Mouse (Mus musculus) liver, adult 2 months (tissue): ENCODE measurements at regions not wholly inside any gene's neighbourhood (a gene's known extent, or its start where the extent isn't known, plus 50 kb on each side); places are given as distances from the start of the nearest gene placed in this dataset.

Experiments used
- DNase-seq: peaks from one replicate; pipeline ENCODE4 v3.0.0-alpha.2; 2011; ENCODE audit warnings: low read depth, low spot score; ENCODE audit errors: extremely low read depth
- H3K27ac ChIP-seq: fragments of 200-500 bp; replicated peaks from 2 replicates; pipeline ENCODE4 v1.5.1; 2012; ENCODE audit warnings: low read depth, mild to moderate bottlenecking, control low read depth, inconsistent platforms, low read length; ENCODE audit not compliant: insufficient read depth
- H3K27me3 ChIP-seq: fragments of 200-500 bp; 2 replicates; pipeline ENCODE4 v1.6.1; 2012; ENCODE audit warnings: mild to moderate bottlenecking, moderate library complexity, low read length, inconsistent platforms; ENCODE audit not compliant: control insufficient read depth, insufficient read depth
- H3K36me3 ChIP-seq: fragments of 200-500 bp; 2 replicates; pipeline ENCODE4 v1.6.1; 2012; ENCODE audit warnings: low read length, inconsistent platforms; ENCODE audit not compliant: control insufficient read depth, insufficient read depth
- H3K4me1 ChIP-seq: fragments of 200-500 bp; 2 replicates; pipeline ENCODE4 v1.6.1; 2011; ENCODE audit warnings: low read length; ENCODE audit not compliant: control insufficient read depth, insufficient read depth
- H3K4me3 ChIP-seq: fragments of 200-500 bp; 2 replicates; pipeline ENCODE4 v1.5.1; 2011; ENCODE audit warnings: low read depth, mild to moderate bottlenecking, control low read depth, low read length, moderate library complexity; ENCODE audit not compliant: insufficient read depth
- H3K79me2 ChIP-seq: fragments of 200-500 bp; 2 replicates; pipeline ENCODE4 v1.6.1; 2012; ENCODE audit warnings: inconsistent platforms, mild to moderate bottlenecking, low read length, moderate library complexity; ENCODE audit not compliant: control insufficient read depth, insufficient read depth
- H3K9ac ChIP-seq: fragments of 200-500 bp; 2 replicates; pipeline ENCODE4 v1.6.1; 2012; ENCODE audit warnings: low read depth, mild to moderate bottlenecking, control low read depth, inconsistent platforms, low read length
- CTCF ChIP-seq: fragments of 200-500 bp; IDR thresholded peaks from 2 replicates; pipeline ENCODE4 v1.5.1; 2011; ENCODE audit warnings: low read depth, low read length, control low read depth
- POLR2A ChIP-seq: fragments of 200-500 bp; IDR thresholded peaks from 2 replicates; pipeline ENCODE4 v1.6.1; 2011; ENCODE audit warnings: low read length, control low read depth; ENCODE audit not compliant: insufficient read depth; ENCODE audit errors: extremely low read depth
- WGBS: fragments of 180-500 bp; shearing (Covaris S2); methylation state at CpG from one replicate; pipeline ENCODE4 v1.1.7; 2018; 5-methylcytosine and 5-hydroxymethylcytosine counted together

DNA sequence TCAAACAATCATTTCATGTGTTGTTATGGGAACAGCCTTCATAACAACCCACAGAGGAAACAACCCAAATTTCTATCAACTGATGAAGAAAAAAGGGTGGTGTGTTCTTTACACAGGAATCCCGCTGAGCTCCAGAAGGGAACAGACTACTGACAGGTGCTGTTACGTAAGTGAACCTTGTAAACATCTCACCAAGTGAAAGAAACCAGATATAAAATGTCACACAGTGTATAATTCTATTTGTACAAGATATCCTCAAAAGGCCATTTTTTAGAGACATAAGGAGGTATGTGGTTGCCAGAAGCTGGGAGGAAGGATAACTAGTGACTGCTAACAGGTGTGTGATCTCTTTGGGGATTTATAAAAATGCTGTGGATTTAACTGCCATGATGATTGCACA, 119.9 kb downstream of the Plod2 start:
- H3K36me3 ChIP-seq = no peaks in the 10 kb centered on the region
- no peak overlapping the region for H3K4me3 ChIP-seq
- no peak overlapping the region for H3K9ac ChIP-seq
- H3K4me1 ChIP-seq = no peaks in the 10 kb centered on the region
- no peaks in the 10 kb centered on the region for H3K27me3 ChIP-seq
- no peak for DNase-seq
- TF ChIP-seq POLR2A (no peak), CTCF (no peak)
- H3K27ac ChIP-seq = no peak overlapping the region
- WGBS = 60% methylated on average over 2 of the region's 2 CpGs
- H3K79me2 ChIP-seq = no peaks in the 10 kb centered on the region

DNA sequence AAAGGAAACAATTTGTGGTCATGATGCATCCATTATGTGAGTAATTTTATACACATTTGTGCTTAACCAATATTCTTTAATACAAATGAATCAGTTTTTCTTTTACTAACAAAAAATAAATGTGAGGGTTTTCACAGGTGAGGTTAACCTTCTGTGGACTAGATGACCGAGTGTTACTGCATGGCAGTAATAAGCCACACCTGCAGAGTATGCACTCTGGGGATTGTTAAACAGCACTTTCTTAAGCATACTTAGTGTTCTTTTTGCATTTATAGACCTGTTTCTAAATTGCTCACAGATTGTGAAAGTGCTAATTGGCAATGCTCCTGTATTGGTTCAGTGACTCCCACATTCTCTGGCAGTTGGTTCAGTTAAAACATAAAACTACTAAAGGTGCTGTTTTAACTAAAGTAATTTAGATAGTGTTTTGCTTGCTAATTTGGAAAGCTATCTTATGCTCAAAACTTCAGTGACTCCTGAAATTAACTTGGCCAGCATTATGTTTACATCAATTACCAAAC, 125.4 kb downstream of the Plod2 start:
- H3K4me1 ChIP-seq = no peaks in the 10 kb centered on the region; the same call in 1 of the 2 replicates
- no peak for TF ChIP-seq POLR2A
- no peak for TF ChIP-seq CTCF
- no peak overlapping the region for H3K9ac ChIP-seq
- no peaks in the 10 kb centered on the region for H3K36me3 ChIP-seq
- WGBS = 71% methylated on average over 1 of the region's 1 CpGs
- no peak for DNase-seq
- H3K27me3 ChIP-seq = no peaks in the 10 kb centered on the region
- no peaks in the 10 kb centered on the region for H3K79me2 ChIP-seq
- H3K4me3 ChIP-seq = no peak overlapping the region
- no peak overlapping the region for H3K27ac ChIP-seq

- no peak overlapping the region for H3K9ac ChIP-seq
- WGBS = 69% methylated on average over 3 of the region's 3 CpGs
- H3K27me3 ChIP-seq = no peaks in the 10 kb centered on the region
- no peak overlapping the region for H3K4me3 ChIP-seq
- H3K27ac ChIP-seq = no peak overlapping the region
- H3K79me2 ChIP-seq = no peaks in the 10 kb centered on the region
- TF ChIP-seq CTCF (no peak), POLR2A (no peak)
- no peaks in the 10 kb centered on the region for H3K36me3 ChIP-seq
- H3K4me1 ChIP-seq = no peaks in the 10 kb centered on the region; the same call in 1 of the 2 replicates
- DNase-seq = peak; percentile 2
Observed at GRCm38 (mm10) chr9:92671966-92672365, 129.9 kb downstream of the Plod2 start.

GRCm38 (mm10) chr9:92694361-92695016, 152.5 kb downstream of the Plod2 start:
- Histone ChIP-seq H3K79me2 (no peaks in the 10 kb centered on the region), H3K27ac (no peak overlapping the region), H3K4me1 (no peaks in the 10 kb centered on the region), H3K27me3 (no peaks in the 10 kb centered on the region), H3K9ac (no peak overlapping the region), H3K4me3 (no peak overlapping the region), H3K36me3 (no peaks in the 10 kb centered on the region)
- no peak for DNase-seq
- WGBS = 55% methylated on average over 6 of the region's 6 CpGs
- TF ChIP-seq CTCF (no peak), POLR2A (no peak)

DNA sequence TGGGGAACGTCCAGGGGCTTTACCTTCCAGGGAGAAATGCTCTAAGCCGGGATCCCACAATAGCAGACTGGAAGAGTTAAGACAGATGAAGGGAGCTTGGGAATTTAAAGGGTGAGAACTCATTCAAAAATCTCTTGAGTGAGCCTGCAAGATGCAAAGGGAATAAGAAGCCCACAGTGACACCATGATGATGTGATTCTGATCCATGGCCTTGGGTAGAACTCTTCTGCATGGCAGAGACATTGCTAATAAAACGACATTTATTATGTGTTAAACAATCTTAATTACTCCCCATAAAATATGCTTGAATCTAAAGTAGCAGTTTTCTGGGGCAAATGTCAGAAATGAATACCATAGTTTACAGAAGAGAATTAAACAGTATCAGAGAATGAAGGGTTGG, 155.9 kb downstream of the Plod2 start:
- TF ChIP-seq POLR2A = no peak
- no peak for TF ChIP-seq CTCF
- Histone ChIP-seq H3K9ac (no peak overlapping the region), H3K36me3 (no peaks in the 10 kb centered on the region), H3K27me3 (no peaks in the 10 kb centered on the region), H3K79me2 (no peaks in the 10 kb centered on the region), H3K4me3 (no peak overlapping the region), H3K4me1 (no peaks in the 10 kb centered on the region), H3K27ac (no peak overlapping the region)
- DNase-seq = no peak
- WGBS = 80% methylated on average over 3 of the region's 3 CpGs

GRCm38 (mm10) chr9:92704752-92705151, 162.7 kb downstream of the Plod2 start:
- Histone ChIP-seq H3K79me2 (no peaks in the 10 kb centered on the region), H3K36me3 (no peaks in the 10 kb centered on the region), H3K4me3 (no peak overlapping the region), H3K27ac (no peak overlapping the region), H3K27me3 (no peaks in the 10 kb centered on the region), H3K9ac (no peak overlapping the region), H3K4me1 (no peaks in the 10 kb centered on the region)
- 60% methylated on average over 2 of the region's 2 CpGs for WGBS
- TF ChIP-seq CTCF (no peak), POLR2A (no peak)
- DNase-seq = no peak
